Mouse (Mus musculus) ES-E14 (cell line): Measurements from ENCODE around the gene Cyp26c1.

Source experiments
- CHD2 ChIP-seq: IDR thresholded peaks from 2 replicates; pipeline ENCODE4 v1.6.1; 2014; ENCODE audit warnings: mild to moderate bottlenecking, low read depth, low read length, inconsistent platforms
- HCFC1 ChIP-seq: IDR thresholded peaks from 2 replicates; pipeline ENCODE4 v1.6.1; 2012; ENCODE audit warnings: low read length, inconsistent platforms, borderline replicate concordance; ENCODE audit not compliant: insufficient read depth
- MAFK ChIP-seq: IDR thresholded peaks from 2 replicates; pipeline ENCODE4 v1.6.1; 2014; ENCODE audit warnings: mild to moderate bottlenecking, low read depth, low read length, inconsistent platforms; ENCODE audit not compliant: insufficient read depth

DNA sequence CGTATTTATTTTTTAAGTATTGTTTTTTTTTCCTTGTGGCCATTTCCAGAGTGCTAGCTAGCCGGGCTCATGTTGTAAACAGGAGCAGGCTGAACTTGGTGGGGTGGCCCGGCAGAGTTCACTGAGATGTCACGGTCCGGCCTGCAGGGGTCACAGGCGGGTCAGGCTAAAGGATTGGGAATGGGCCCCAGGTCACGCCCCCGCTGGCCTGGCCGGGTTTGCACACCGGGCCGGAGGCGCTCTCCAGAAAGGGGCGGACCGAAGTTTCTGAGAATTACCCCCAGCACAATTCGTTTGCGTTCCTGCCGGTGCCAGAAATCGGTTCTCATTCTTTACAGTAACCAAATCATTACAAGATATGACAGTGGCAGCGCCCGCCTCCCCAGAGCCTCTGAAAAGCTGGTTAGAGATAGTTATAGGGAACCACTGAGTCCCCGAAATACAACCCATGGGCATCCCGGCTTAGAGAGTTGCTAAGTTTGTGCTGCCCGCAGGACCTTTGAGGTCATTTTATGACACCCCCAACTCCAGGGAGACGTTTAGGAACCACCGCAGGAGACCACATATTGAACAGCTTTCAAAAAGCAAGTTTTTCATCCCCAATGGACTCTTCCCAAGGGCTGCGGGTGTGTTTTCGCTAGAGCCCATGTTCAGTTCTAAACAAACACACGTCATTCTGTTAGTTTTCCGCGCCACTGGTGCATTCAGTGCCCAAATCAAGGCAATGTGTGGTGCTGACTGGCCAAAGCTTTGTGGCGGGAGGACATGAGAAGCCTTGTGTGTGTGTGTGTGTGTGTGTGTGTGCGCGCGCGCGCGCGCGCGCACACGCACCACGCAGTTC is 10.6 kb downstream of the Cyp26c1 start:
- no peak for TF ChIP-seq MAFK
- no peak for TF ChIP-seq CHD2
- no peak for TF ChIP-seq HCFC1
